Mouse (Mus musculus) erythroblast, embryonic 14.5 days (primary cell): Measurements from ENCODE around the gene Mpo.

Experiments
- GATA1 ChIP-seq: IDR thresholded peaks from 2 replicates; pipeline ENCODE4 v1.6.1; 2012; ENCODE audit warnings: low read length, inconsistent platforms, mixed read lengths
- TAL1 ChIP-seq: IDR thresholded peaks from 3 replicates; pipeline ENCODE4 v1.6.1; 2012; ENCODE audit warnings: low read length, inconsistent platforms, mixed read lengths

- no peak for TF ChIP-seq TAL1
- TF ChIP-seq GATA1: no peak
Measured at GRCm38 (mm10) chr11:87748132-87749119, 45.0 kb upstream of the Mpo start.
